Mouse (Mus musculus) heart, adult 11 months (tissue): ENCODE measurements around the gene Tmem140.

Source experiments
- DNase-seq: peaks from one replicate; pipeline ENCODE4 v3.0.0; 2022

The Tmem140 gene

DNA sequence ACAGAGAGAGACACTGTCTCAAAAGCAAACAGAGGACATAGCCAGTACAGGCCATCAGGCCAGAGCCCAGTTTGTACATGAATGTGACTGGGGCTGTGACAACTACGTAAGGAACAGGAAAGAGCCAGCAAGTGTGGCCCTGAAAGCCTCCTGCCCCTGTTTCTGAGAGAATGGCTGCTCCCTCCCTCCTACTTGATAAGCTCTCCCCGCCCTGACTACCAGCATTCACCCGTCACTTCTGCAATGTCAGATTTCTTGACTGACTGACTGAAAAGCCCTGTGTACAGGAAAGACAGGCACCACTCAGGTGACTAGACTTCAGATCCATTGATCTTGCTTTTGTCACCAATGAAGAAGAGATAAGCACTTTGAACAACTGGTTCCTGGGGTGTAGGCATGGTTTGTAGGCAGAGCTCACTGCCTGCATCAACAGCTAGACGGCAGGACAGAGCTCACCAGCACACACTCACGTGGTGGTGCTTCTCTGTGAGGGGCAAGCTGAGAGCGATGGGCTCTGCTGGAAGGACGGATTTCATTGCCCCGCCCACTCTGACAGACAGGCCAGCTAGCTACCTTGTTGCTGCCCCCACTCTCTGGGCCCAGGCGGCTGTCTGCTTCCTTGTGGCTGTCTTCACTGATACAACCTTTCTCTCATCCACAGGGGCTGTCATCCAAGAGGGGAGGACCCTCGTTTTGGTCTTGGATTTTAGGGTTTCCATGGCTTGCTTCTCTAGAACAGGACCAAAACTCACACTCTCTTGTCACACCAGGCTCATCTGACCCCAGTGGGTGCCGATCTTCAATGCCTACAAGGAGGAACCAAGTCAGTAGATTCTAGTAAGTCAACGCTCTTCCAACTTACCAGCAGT lies 13.3 kb downstream of the Tmem140 start:
- peak; percentile 94 for DNase-seq

DNA sequence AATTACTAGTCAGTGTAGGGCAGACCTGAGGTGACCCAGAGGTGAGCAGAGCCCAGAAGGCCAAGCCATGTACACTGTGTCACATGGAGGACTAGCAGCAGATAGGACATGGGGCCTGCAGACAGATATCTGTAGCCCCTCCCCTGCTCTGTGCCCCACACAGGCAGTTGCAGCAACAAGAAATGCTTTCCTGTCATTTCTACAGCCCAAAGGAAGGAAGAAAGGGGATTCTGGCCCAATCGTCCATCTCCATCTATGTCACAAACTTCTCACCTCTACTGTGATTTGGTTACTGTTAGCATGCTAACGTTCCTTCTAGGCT lies 13.8 kb downstream of the Tmem140 start:
- peak; percentile 92 for DNase-seq

DNA sequence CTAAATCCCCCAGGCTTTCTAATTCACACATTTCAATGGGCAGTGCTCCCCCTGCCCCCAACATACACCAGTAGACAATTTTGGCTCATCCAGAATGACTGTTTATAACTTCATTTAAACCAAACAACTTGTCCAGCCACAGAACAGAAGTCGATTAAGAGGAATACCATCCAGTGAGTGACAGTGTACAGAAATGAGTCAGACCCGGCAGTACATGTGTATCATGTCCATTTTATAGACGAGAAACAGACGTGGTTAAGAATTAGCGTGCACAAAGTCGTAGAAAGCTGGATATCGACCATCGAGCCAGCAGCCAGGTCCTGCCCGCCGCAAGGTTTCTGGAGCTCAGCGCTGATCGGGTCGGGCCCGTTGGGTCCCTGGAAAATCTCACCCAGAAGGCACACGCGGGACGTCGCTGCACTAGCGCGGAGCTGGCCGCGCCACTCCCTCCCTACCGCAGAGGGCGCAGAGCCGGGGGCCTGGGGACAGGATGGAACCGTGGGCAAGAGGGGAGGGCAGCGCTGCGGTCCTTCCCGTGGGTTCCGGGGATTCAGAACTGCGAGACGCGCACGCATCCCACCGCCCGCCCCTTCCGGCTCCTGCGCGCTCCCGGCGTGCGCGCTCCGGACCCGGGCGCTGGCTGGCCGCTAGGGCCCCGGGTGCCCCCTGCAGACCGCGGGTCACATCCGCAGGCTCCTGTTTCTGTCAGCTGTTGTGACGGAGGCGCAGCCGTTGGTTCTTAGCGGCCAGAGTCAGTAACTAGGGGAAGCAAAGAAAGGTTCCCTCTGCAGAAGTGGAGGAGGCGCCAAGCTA lies 14.8 kb downstream of the Tmem140 start, which contains the start of gene Cyren:
Cyren (minus strand) TSS at position 552 of the 813 bp plus-strand sequence.
- DNase-seq, result peak; percentile 100

DNA sequence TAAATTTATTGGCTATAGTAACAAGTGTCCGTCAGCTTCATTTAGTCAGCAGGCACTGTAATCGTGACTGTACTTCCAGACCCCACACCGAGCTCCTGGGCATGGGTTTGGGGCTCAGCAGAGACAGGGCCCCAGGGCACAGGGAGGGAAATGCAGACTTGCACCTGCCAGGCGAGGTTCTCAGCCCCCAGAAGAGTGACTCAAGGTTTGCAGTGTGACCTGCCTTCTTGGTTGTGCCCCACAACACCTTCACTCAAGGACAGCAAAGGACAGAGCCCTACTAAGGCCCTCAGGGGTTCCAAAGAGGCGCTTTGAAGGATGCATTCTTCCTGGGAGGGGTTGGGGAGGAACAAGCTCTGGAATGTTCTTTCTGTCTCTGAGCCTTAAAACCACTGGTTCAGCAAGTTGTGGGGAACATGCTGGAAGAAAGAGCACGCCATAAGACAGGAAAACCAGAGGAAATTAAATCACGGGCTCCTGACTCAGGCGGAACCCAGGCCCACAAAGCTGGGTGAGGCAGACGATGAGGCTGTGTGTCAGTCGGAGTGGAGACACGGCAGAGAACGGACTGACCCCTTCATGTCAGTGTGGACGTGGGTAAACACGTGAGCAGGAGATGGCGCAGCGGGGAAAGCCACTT lies 16.3 kb downstream of the Tmem140 start:
- DNase-seq, result peak; percentile 95

DNA sequence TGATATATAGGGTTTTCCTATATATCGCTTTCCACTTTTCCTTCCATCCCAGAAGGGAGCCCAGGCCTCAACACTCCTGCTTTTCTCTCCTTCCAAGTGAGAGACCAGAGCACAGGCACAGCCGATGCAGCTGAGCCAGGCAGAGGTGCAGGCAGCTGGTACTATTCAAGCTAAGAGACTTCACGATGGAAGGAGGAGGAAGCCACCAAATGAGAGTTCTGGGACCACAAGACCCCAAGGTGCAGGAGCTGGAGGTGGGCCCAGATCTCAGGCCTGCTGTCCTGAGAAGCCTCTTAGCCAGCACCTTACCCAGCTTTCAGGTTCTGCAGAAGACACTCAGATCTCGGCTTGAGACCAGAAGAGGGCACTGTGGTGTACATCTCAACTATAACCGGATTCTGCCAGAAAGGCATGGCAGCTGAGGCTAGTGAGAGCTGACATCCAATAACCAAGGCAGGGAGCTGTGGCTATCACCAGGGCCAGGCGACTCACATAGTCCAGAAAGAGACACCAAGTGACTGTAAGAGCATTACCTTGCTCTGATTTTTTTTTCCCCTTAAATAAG lies 17.0 kb downstream of the Tmem140 start:
- DNase-seq, result peak; percentile 91

DNA sequence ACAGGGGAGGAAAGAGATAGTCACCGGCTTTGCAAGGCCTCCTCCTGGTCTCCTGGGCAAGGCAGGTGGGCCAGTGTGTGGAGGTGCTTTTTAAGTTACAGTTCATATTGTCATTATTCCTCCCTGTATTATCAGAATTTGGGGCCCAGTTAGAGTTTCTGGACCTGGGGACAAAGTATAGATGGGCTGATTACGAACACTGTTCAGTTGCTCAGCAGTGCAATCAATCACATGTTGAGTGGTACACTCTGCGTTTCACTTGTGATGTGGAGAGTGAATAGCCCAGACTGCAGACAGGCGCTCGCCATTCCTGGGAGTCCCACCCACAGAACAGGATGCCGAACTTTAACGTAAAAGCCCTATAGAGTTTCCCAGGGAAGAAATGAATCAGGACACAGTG lies 21.8 kb downstream of the Tmem140 start:
- no peak for DNase-seq

DNA sequence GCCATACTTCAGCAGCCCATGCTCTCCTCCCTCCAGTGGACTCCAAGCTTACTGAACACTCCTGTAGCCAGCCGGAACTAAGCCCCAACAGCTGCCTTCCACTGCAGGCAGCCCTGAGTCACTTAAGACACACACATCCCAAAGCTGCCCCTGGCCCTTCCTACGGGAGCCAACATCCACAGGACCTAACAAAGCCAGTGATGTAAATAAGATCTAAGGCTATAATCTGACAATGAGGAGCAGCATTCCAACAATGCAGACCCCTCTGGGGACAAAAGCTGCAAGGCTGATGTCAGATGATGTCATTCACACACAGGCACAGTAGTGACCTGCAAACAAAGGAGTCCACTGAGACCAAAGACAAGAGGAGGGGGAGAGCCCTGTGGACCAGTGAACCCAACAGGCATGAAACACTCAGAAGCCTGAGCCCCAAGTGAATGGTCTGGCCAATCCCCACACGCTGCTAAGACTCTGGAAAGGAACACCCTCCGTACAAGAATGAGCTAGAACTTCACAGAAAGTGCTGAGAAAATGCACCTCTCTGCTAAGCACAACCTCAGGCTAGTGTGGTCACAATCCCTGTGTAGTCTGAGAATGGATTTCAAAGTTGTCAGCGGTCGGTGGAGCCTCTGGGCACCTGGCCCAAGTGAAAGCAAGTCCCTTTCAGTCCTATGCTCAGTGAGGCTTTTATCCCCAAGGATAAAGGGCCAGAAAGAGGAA lies 24.3 kb downstream of the Tmem140 start:
- peak; percentile 81 for DNase-seq

DNA sequence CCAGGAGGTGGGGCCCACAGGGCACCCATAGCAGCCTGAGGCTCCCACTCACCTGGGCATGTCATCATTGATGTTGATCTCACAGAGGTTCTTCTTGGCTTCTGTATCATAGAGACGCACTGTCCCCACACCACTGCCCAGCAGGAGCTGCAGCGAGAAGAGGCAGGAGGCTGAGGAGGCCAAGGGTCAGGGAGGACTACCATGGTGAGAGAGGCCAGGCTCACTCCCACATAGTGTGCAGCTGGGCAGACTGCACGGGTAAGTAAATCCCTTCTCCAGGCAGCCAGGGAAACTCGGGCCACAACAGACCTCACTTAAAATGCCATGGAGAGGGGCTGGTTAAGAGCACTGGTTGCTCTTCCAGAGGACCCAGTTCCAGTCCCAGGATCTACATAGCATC lies 26.2 kb downstream of the Tmem140 start:
- peak; percentile 87 for DNase-seq

DNA sequence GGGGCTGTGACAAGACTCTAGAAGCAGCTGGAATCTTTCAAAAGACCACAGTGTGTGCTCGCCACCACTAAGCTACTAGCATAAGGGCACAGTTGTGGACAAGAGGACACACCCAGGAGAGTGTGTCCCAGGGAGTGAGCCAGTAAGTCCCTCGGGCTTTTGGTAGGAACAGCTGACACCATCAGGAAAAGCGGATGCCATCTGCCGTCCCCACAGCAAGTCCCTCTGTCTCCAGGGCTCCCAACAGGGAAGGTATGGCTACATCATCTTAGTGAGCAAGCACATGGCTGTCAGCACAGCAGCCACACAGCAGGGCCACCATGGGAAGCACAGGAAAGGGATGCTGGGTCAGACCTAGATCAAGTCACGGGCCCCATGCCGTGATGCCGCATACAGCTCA lies 32.6 kb downstream of the Tmem140 start:
- DNase-seq, result peak; percentile 89

DNA sequence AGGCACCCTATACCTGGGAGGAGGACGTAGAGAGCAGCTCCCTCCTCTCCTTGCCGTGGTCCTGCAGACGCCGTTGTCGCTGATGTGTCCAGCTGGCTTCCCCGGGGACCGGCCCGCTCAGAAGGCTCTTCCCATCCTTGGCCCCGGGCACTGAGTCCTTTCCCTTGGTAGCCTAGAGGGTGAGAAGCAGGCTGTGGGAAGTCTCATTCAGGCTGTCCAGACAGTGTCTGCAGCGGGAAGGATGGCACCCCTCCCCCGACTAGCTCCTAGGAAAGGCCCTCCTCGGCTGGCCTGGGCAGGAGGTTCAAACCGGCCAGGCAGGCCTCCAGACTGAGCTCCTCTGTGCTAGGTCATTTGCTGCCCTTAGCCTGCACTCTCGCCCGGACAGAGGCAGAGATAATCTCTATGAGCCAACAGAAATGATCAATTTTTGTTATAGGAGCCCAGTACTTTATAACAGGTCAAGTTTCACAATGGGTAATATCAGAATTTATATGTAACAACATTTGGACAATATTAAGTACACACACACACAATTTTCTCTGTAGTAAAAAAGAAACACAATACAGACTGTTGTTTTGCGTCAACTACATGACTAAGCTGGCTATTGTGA lies 33.3 kb downstream of the Tmem140 start:
- DNase-seq, result peak; percentile 89

DNA sequence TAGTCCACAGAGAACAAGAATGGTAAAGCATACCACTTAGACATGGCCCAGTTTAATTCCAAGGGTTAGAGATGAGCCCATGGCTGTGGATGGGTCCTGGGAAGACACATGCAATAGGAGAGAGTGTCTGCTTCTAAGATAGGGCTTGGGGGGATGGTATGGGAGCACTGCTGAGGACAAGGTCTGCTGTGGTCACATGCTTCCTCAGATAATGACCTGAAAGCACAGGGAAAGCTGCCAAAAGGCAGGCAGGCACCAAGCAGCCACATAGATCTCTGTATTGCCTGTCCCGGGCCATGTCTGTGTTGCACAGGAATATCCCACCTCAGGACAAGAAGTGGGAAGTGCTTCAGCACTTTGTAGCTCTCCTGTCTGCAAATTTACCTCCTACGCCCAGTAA lies 36.2 kb downstream of the Tmem140 start:
- DNase-seq, result peak; percentile 88

DNA sequence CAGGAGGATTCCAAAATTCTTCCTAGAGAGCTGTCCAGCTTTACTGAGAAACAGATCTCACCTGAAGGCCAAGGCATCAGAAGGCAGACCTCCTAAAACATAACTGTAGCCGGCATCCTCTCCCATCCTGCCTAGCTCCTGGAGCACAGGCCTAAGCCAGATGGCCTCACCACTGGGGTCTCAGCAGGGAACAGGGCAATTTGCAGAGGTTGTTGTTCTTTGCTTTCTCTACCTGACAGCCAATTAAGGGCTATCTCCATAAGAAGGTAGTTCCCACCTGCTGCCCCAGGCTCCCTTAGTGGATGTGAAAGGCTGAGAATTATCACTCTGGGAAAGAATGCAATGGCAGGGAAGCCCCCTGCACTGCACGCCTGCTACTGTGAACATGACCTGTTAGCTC lies 38.0 kb downstream of the Tmem140 start:
- DNase-seq, result peak; percentile 86

DNA sequence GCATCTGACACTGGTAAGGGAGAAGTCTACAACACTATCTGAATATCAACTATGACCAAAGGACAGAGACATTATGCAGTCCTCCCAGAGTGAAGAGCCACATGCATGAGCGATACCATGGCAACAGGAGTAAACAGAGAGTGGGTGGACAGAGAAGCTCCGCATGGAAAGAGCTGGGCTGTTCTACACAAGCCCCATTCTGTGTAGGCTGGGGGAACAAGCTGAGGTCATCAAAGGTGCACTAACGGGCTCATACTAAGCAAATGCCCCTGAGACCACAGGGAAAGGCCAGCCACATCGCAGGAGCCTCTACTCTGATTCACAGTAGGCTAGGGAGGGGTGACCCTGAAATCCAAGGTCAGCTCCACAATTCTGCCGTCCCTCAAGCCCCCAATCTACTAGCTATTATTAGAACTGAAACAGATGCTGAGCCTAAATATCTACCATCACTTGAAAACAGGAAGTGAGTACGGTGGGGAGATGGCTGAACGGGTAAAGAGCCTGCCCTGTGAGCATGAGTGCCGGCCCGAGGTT lies 39.0 kb downstream of the Tmem140 start:
- DNase-seq, result no peak

DNA sequence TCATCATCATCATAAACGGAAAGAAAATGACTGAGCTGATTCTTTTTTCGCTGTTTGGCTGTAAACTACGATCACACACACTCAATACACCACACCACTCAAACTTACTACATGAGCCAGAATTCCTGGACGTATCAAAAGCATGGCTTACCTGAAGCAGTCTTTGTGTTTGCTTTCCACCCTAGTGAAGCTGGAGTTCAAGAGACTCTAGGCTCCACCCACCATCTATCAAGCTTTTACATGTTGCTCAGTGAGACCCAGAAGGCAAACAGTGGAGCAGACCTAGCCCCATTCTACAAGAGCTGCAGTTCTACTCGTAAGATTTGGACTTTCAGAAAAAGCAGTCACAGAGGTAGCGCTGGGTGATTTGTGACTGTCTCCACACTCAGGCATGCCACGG lies 39.6 kb downstream of the Tmem140 start:
- DNase-seq, result no peak

DNA sequence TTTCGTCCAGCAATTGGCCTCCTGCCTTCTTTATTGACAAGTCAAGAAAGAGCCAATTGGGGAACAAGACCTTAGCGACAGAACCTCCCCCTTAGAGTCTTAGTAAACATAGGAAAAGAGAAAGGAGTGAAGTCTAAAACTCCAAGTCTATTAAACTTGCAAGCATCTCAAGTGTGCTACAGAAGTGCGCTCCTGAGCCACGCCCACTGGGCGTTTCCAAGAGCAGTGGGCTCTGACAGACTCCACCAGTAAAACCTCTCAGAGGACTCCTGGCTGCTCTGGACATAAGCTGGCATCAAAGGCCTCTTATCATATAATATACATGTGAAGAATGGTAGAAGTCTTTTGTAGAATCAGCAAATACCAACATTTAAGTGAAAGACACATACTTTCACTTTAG lies 40.5 kb downstream of the Tmem140 start:
- no peak for DNase-seq

DNA sequence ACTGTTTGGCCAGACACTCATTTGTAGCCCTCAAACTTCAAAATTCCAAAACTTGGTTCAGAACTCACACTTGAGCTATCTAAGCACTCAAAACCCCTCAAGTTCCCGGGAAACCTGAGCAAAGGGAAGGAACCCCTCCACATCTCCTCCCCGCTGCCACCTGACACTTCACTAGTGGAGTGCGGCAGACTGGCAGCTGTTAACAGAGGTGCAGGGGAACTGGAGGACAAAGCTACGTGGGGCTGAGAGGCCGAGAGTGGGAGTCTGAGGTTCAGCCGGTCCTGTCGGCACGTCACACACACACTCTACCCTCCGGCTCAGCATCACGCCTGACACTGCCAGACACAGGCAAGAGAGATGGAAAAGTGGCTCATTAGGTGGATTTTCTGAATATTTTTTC lies 40.9 kb downstream of the Tmem140 start:
- no peak for DNase-seq

DNA sequence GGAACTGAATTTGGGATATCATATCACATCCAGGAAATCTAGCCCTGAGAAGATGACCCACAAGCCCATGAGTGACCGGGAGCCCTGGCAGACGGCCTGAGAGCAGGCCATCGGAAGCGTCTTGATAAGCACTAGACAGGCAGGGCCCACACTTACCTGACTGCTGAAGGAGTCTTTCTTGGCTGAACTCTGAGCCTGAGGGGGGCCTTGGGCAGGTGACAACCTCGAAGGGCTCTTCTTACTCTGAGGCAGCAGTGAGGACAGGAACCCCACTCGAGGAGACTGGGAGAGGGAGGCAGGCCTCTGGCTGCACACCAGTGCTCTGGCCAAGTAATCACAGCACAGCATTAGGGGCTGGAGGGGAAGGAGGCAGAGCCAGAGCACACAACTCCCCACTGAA lies 41.4 kb downstream of the Tmem140 start:
- DNase-seq, result no peak

DNA sequence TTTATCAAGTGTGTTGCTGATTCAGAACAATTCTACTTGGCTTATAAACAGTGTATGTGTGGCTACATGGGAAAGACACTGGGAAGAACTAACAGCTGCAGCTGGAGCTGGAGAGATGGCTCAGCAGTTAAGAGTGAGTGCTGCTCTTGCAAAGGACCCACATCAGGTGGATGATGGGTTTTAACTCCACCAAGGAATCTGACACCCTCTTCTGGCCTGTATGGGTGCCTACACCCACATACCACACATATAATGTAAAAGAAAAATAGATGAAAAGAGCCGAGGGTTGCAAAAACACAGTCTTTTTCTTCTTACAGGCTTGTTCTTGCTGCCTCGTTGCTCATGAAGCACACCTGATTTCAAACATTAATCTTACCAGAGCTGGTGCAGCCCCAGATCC lies 43.2 kb downstream of the Tmem140 start:
- no peak for DNase-seq

DNA sequence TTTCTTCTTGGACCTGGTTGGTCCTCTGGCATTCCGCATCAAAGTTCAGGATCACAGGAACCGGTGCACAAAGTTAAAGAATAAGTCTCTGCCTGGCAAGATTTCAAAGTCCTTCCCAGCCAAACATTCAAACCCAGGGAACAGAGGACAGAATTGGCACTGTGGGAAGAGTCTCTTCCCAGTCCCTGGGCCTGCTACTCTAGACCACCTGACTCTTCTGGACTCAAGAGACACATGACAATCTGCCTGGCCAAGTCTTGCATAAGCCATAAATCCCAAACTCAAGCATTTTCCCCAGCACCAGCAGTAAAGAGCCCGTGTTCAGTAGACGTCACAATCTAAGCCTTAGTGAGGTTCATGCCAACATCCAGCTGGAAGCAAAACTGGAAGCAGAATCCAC lies 43.7 kb downstream of the Tmem140 start:
- DNase-seq, result peak; percentile 96

DNA sequence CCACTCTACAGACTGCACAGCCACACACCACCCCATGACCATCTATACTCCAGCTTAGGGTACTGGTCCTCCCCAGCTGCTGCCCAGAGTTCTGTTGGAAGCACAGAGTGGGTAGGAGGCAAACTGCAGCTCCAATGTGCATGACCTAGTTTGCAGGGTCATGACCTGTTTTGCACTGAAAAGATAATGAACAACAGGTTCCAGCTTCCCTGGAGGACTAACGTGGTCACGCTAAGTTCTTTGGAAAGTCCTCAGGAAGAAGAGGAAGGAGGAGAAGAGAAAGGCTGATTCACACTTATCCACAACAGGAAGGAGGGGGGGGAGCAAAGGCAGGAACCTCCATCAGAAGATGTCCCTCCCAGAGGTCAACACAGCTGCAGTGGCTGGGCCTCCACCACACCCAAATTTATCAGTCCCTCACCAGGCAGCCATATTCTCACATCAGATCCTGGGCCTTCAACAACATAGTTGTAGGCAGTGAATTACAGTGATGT lies 44.2 kb downstream of the Tmem140 start:
- peak; percentile 95 for DNase-seq

DNA sequence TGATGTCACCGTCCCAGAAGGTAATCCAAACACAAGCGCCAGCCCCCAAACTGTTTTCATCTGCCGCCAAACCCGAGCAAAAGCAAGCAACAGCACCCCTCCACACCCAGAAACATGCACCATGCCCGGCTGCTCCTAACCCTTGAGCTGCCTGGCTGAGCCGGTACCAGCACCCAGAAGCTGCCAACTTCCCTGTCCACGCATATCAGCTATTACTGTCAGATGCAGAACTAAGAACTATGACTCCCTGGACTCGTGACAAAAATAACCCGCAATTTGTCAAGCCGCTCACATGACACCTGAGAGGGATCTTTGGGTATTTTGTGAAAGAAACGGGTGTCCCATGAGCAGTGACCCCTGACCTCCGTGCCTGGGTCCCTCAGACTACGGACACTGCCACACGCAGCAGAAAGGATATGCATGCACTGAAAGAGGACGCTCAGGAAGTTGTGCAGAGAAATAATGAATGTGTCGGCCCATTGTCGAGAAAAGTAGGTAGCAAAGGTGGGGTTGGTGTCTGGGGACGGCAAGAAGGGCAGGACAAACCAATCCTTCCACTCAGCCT lies 44.8 kb downstream of the Tmem140 start:
- DNase-seq, result peak; percentile 96
